Mouse (Mus musculus) testis, postnatal 14 days (tissue): ENCODE results near the gene Pde4b.

Experiments
- DNase-seq: peaks from one replicate; pipeline ENCODE4 v3.0.0; 2021; ENCODE audit warnings: low spot score

Gene Pde4b

DNA sequence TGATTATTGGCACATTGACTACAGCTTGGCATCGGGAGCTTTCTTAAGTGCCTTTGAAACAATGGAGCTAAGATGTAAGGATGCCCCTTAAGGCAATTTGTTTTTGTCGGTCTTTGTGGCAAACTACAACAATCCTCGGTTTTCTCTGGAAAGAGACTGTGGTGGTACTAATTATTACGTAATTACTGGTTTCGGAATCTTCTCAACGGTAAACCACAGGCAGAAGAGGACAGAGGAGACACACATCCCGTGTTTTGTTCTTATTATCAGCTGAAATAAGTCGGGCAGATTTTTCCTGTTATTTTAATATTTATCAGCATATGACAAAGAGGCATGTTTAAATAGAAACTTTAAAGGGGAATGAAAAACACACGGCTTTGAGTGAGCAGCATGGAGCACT is 420.0 kb downstream of the Pde4b start:
- no peak for DNase-seq

DNA sequence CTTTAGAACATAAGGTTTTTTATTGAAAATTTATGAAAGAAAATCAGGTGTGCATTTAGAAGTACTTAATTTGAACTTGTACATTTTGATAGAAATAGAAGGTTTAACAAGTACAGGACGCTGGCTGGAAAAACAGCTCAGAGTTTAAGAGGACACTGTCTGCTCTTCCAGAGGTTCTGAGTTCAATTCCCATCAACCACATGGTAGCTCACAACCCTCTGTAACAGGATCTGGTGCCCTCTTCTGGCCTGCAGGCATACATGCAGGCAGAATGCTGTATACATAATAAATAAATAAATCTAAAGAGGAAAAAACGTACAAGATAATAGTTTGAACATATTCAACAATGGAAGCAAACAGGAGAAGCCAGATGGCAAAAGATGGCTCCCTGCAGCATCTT is 420.4 kb downstream of the Pde4b start:
- DNase-seq: no peak

- DNase-seq: no peak
Observed at GRCm38 (mm10) chr4:102510061-102510460, 422.7 kb downstream of the Pde4b start.

GRCm38 (mm10) chr4:102510939-102511391 is 423.6 kb downstream of the Pde4b start:
- peak; percentile 73 for DNase-seq

DNA sequence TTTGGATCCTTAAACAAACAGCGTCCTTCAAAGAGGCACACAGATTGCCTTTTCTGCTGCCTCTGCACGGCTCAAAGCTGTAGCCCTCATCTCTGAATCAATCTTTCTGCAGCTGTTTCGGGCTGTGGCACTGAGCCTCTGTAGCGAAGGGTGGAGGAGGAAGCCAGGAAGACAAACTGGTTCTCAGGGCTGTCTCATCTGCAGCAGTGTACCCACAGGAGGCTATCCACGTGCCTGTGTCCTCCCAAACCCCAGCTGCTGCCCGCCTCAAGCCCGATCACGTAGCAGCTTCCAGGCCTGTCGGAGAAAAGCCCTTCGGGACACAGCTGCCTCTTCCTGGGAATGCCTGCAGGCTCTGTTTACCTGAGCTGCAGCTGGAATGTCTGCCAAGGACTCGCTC is 424.2 kb downstream of the Pde4b start:
- DNase-seq: peak; percentile 28

DNA sequence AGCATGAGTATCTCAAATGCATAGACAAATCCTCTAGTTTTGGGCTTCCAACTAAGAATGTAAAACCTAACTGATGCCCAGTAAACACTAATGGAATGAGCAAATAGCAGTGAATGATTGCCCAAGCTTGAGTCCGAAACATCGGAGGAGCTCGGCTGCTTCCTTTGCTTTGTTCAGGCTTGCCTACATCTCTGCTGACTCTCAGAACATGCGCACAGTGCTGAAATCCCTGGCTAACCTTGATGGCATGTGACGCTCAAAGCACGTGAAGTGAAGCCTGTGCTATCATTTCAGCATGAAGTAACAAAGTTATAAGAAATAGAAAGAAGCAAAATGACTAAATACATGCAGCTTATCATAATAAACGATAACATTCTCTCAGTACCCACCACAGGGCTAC is 425.6 kb downstream of the Pde4b start:
- DNase-seq: peak; percentile 54

DNA sequence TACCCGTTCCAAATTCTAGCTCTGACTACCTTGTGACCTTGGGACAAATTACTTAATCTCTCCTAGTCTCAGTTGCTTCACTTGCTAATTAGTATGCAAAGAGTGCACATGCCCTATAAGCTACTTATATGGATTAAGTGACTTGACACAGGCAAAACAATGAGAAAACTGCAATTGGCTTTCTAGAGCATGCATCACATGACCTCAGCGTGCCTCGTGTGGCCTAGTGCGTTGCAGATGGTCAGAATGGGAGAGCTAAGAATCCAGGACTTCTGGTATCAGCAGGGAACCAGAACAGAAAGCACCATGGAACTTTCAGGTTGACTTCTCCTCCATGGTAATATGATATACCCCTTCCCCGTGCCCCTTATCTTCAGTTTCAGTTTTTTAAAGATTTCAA is 426.2 kb downstream of the Pde4b start:
- DNase-seq: no peak

DNA sequence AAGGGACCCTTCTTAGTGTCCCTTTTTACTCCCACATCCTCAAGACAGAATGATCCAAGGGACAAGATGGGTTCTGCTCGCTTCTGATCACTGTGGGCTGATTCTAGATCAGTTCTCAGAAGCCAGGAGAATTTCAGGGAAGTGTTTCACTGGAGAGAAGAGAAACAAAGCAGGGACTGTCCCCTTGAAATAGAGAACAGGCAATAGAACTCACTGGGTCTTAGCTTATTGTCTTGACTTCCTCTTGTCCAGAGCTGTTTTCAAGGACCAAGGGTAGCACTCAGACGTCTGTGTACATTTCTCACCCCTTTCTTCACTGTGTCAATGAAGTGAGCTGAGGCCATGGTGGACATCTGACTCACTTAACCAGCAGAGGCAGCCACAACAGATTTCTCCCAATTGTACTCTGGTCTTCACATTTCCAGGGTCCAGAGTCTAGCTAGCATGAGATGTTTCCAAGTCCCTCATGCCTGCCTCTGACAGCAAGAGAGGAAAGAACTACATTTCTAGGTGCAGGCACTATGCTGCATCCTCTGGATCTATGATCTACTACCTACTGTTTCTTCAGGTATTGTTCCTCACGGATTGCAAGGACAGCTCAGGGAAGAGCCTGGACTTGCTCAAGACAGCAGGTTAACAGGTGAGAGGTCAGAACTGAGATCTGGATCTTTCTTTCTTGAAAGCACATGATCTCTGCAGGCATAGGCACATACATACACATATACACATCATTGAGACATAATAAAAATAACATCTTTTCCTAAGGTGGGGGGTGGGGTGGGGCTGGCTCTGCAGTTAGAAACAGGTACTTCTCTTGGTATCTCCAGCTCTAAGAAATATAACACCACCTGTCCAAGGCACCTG is 427.9 kb downstream of the Pde4b start:
- DNase-seq: no peak

- no peak for DNase-seq
Observed at GRCm38 (mm10) chr4:102516395-102516794, 429.1 kb downstream of the Pde4b start.

- no peak for DNase-seq
Observed at GRCm38 (mm10) chr4:102516982-102517630, 429.8 kb downstream of the Pde4b start.

GRCm38 (mm10) chr4:102517653-102518052 is 430.3 kb downstream of the Pde4b start:
- DNase-seq: no peak

GRCm38 (mm10) chr4:102518341-102518740 is 431.0 kb downstream of the Pde4b start:
- no peak for DNase-seq

- DNase-seq: no peak
Observed at GRCm38 (mm10) chr4:102520669-102521261, 433.4 kb downstream of the Pde4b start.

DNA sequence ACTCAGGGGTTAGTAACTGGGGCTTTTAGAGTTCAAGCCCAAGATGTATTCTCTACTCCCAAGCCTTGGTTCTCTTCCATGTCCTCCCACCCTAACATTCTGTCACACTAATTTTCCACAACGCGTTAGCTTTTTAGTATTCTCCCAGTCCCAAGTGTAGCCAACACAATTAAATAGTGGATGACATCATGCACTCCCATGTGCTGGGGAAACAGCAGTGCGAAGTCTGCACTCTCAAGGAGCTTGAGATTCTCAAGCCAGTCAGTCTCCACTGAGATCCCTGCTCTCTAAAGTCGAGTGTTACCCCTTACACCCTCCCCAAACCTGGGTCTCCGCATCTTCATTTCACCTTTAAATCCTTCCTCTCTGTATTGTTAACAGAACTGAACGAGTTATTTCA is 434.1 kb downstream of the Pde4b start:
- no peak for DNase-seq

DNA sequence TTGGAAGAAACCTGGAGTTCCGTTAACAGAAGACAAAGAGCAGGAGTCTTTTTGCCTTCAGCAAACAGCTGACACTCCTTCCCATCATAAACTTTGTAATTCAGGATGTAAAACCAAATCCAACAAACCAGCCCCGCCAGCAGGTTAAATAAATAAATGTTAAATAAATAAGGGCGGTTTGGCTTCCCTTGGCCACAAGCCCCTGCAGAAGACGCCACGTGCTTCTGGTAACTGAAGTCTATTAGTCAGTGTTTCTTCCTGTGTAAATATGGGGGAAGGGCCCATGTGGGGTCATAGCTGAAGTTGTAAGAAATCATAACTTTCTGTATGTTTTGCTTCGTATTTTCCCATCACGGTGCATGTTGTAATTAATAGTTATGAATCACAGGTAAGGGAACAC is 440.0 kb downstream of the Pde4b start:
- no peak for DNase-seq

- DNase-seq: no peak
Observed at GRCm38 (mm10) chr4:102530797-102531196, 443.5 kb downstream of the Pde4b start.

DNA sequence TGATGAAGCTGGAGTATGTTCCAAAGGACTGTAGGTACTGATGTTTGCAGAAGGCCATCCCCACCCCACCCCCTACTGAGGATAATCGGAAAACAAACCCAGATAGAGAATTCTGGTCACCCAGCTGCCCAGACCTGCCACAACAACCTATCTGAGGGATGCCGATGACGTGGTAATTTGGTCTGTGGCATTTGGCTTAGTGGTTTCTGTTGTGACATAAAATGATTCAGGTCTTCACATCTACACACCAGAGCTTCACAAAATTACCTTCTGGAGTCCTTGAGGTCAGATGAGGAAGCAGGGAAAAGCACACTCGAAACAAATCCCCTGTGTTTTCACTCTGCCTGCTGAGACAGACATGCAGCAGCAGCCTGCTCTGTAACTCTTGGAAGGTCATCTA is 444.4 kb downstream of the Pde4b start:
- DNase-seq: no peak

DNA sequence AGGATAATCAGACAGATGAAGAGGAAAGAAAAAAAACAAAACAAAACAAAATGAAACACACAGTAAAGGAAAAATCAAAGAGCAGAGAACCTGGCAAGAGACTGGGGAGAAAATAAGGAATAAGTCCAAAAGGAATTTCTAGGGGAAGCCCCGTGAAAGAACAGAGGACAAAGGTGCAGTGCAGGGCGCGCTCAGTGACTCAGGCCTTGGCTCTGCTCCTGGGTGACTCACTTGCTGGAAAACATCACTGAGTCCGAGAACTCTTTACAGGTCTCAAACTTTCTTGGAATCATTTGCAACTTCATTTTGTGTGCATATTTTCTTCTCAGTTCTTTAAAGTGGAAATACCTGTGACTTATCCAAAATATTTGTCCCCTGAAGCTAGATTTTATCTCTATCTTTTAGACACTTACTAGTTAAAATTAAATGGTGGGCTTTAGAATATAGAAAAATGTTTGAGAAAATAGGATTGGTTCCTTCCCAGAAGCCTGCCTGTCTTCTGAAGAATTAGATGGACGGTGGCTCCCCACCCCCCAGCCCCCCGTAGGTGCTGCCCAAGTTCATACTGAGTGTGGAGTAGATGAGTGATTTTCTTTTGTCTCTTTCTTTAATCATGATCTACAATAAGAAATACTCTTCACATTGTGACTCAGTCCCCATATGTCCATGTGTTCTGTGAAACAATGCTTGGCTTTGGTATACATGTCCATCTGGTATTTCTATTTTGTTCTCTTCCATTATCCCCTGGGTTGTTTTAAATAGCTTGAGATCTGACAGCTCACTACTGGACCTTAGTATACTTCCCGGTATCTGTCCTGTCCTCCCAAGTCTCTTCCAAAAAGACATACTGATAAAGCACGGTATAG is 446.1 kb downstream of the Pde4b start:
- no peak for DNase-seq

GRCm38 (mm10) chr4:102534049-102534730 is 446.8 kb downstream of the Pde4b start:
- no peak for DNase-seq

GRCm38 (mm10) chr4:102535886-102536285 is 448.5 kb downstream of the Pde4b start:
- DNase-seq: no peak

GRCm38 (mm10) chr4:102538266-102538665 is 450.9 kb downstream of the Pde4b start:
- no peak for DNase-seq

DNA sequence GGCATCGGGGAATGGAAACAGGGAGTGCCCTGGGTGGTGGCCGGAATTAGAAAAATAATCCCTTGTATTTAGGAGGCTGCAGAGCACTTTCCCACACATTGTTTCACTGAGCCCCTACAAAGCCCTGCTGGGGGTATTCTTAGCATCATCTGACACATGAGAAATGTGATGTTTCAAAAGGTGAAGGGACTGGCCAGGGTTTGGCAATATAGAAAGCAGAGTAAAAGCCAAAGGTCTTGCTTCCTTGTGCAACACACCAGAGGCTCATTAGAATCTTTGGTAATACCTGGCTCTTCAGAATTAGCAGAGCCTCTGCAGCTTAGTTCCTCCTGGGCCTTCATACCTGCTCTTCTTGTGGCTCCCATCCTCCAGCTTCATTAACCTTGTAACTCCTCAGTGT is 451.4 kb downstream of the Pde4b start:
- DNase-seq: no peak
